Mouse (Mus musculus) cerebellum, adult 2 months (tissue): Measurements from ENCODE around the gene Plxnb2.

Source experiments
- CTCF ChIP-seq: fragments of 200-500 bp; IDR thresholded peaks from 2 replicates; pipeline ENCODE4 v1.5.1; 2011; ENCODE audit warnings: low read depth, mild to moderate bottlenecking, control low read depth, low read length, moderate library complexity, borderline replicate concordance; ENCODE audit not compliant: insufficient read depth
- POLR2A ChIP-seq: fragments of 200-500 bp; IDR thresholded peaks from 2 replicates; pipeline ENCODE4 v1.6.1; 2011; ENCODE audit warnings: low read length, control low read depth, borderline replicate concordance; ENCODE audit not compliant: insufficient read depth

DNA sequence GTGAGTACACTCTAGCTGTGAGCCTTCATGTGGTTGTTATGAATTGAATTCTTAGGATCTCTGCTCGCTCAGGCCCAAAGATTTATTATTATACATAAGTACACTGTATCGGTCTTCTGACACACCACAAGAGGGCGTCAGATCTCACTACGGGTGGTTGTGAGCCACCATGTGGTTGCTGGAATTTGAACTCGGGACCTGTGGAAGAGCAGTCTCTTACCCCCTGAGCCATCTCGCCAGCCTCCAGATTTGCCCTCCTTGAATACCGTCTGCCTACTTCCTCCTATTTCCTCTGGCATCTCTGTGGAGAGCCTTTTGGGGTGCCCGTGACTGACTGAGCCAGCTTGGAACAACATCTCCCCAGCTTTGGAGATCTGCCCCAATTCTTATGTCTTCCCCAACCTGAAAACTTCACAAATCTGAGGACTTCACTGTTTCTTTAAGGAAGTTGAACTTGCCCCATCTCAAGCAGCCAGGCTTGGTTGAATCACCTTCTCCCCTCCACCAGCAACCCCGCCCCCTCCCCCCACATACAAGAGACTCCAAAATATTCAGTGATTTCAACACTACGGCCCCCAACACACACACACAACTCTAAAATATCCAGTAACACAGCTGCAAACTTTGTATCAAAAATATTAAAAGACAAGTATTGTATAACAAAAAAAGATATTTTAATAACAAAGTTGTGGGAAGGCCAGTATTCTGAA is 1.1 kb upstream of the Plxnb2 start:
- TF ChIP-seq CTCF (peak; percentile 22; the same call in 1 of the 2 replicates), POLR2A (no peak)
